Mouse (Mus musculus) CH12.LX (cell line): Measurements from ENCODE around the gene Copa. TPM values are rescaled to one million over a fixed set of nuclear protein-coding genes. Genes with fewer than 3 reads are reported as not detected.

Source experiments
- DNase-seq: peaks from one replicate; pipeline ENCODE4 v3.0.0-alpha.2; 2013; ENCODE audit errors: extremely low read depth
- H3K27ac ChIP-seq: 2 replicates; pipeline ENCODE4 v1.5.1; 2012; ENCODE audit warnings: low read depth, mild to moderate bottlenecking, control low read depth, moderate library complexity; ENCODE audit not compliant: insufficient read depth
- H3K27me3 ChIP-seq: replicated peaks from 2 replicates; pipeline ENCODE3; 2012; ENCODE audit warnings: inconsistent platforms
- H3K36me3 ChIP-seq, 2 experiments: replicated peaks in 1 of 2; 2 replicates each; pipeline versions ENCODE3 to v1.6.1; 2012; ENCODE audit warnings: inconsistent platforms in 1 of 2, low read length in 1 of 2, mild to moderate bottlenecking in 1 of 2, mixed read lengths in 1 of 2, moderate library complexity in 1 of 2; ENCODE audit not compliant: control insufficient read depth in 1 of 2, insufficient read depth in 1 of 2
- H3K4me1 ChIP-seq, 2 experiments: 2 replicates each; pipeline ENCODE4 v1.6.1; 2012; ENCODE audit warnings: inconsistent platforms in 1 of 2, moderate library complexity in 1 of 2; ENCODE audit not compliant: insufficient read depth in 2 of 2, control insufficient read depth in 1 of 2
- H3K4me2 ChIP-seq: 2 replicates; pipeline ENCODE4 v1.6.1; 2012; ENCODE audit warnings: low read depth, mild to moderate bottlenecking, control low read depth; ENCODE audit not compliant: poor library complexity, insufficient read depth, severe bottlenecking
- H3K4me3 ChIP-seq, 3 experiments: fragments of 150-350 bp in 1 of 3; sonication (generic) in 1 of 3; replicated peaks in 1 of 3; 2 replicates each; pipeline versions ENCODE3 to v1.5.1; 2011 to 2012; ENCODE audit warnings: low read depth in 2 of 3, low read length in 2 of 3, mild to moderate bottlenecking in 2 of 3, moderate library complexity in 2 of 3, control low read depth in 1 of 3, improper control_type of control experiment in 1 of 3, inconsistent platforms in 1 of 3, mixed read lengths in 1 of 3; ENCODE audit not compliant: poor library complexity in 1 of 3
- H3K79me2 ChIP-seq: replicated peaks from 2 replicates; pipeline ENCODE4 v1.6.1; 2012; ENCODE audit warnings: mild to moderate bottlenecking, moderate library complexity; ENCODE audit not compliant: control insufficient read depth, poor library complexity, insufficient read depth, severe bottlenecking; ENCODE audit errors: extremely low read depth
- H3K9ac ChIP-seq: 2 replicates; pipeline ENCODE4 v1.6.1; 2012; ENCODE audit warnings: low read depth, mild to moderate bottlenecking, control low read depth, moderate library complexity; ENCODE audit not compliant: insufficient read depth
- H3K9me3 ChIP-seq: replicated peaks from 2 replicates; pipeline ENCODE3; 2012; ENCODE audit warnings: low read length, inconsistent platforms, mixed read lengths
- BHLHE40 ChIP-seq: IDR thresholded peaks from 2 replicates; pipeline ENCODE4 v1.6.1; 2011; ENCODE audit warnings: mild to moderate bottlenecking, low read depth, low read length, improper control_type of control experiment
- CHD1 ChIP-seq: IDR thresholded peaks from 2 replicates; pipeline ENCODE4 v1.6.1; 2012; ENCODE audit warnings: low read depth, low read length, improper control_type of control experiment, inconsistent platforms
- CHD2 ChIP-seq: IDR thresholded peaks from 2 replicates; pipeline ENCODE4 v1.6.1; 2011; ENCODE audit warnings: low read length, improper control_type of control experiment
- E2F4 ChIP-seq: IDR thresholded peaks from 2 replicates; pipeline ENCODE4 v1.6.1; 2011; ENCODE audit warnings: low read depth, low read length, improper control_type of control experiment; ENCODE audit not compliant: insufficient replicate concordance
- ELF1 ChIP-seq: IDR thresholded peaks from 2 replicates; pipeline ENCODE4 v1.6.1; 2014; ENCODE audit warnings: low read depth, mild to moderate bottlenecking, inconsistent platforms, low read length, improper control_type of control experiment
- EP300 ChIP-seq: IDR thresholded peaks from 2 replicates; pipeline ENCODE4 v1.6.1; 2011; ENCODE audit warnings: low read length, improper control_type of control experiment
- ETS1 ChIP-seq: conservative IDR thresholded peaks from 2 replicates; pipeline ENCODE4 v1.6.1; 2012; ENCODE audit warnings: low read depth, mild to moderate bottlenecking, inconsistent platforms, low read length, improper control_type of control experiment, moderate library complexity
- GABPA ChIP-seq: IDR thresholded peaks from 2 replicates; pipeline ENCODE4 v1.6.1; 2012; ENCODE audit warnings: low read depth, low read length, improper control_type of control experiment, inconsistent platforms; ENCODE audit not compliant: insufficient replicate concordance
- HCFC1 ChIP-seq: IDR thresholded peaks from 2 replicates; pipeline ENCODE4 v1.6.1; 2012; ENCODE audit warnings: low read depth, mild to moderate bottlenecking, inconsistent platforms, low read length, improper control_type of control experiment
- IRF4 ChIP-seq: IDR thresholded peaks from 2 replicates; pipeline ENCODE4 v1.6.1; 2014; ENCODE audit warnings: low read depth, mild to moderate bottlenecking, inconsistent platforms, low read length, improper control_type of control experiment
- JUN ChIP-seq: IDR thresholded peaks from 2 replicates; pipeline ENCODE4 v1.6.1; 2011; ENCODE audit warnings: low read depth, mild to moderate bottlenecking, low read length, improper control_type of control experiment, moderate library complexity; ENCODE audit not compliant: insufficient read depth
- JUND ChIP-seq: conservative IDR thresholded peaks from 2 replicates; pipeline ENCODE4 v1.6.1; 2011; ENCODE audit warnings: low read depth, low read length, improper control_type of control experiment
- KAT2A ChIP-seq: IDR thresholded peaks from 2 replicates; pipeline ENCODE4 v1.6.1; 2012; ENCODE audit warnings: low read length, improper control_type of control experiment, inconsistent platforms; ENCODE audit not compliant: insufficient replicate concordance
- MAFK ChIP-seq: IDR thresholded peaks from 2 replicates; pipeline ENCODE4 v1.6.1; 2011; ENCODE audit warnings: low read length, improper control_type of control experiment; ENCODE audit not compliant: insufficient replicate concordance
- MAX ChIP-seq: IDR thresholded peaks from 2 replicates; pipeline ENCODE4 v1.6.1; 2011; ENCODE audit warnings: low read length, improper control_type of control experiment
- MAZ ChIP-seq: IDR thresholded peaks from 2 replicates; pipeline ENCODE4 v1.6.1; 2012; ENCODE audit warnings: low read depth, mild to moderate bottlenecking, inconsistent platforms, low read length, improper control_type of control experiment, moderate library complexity
- MEF2A ChIP-seq: IDR thresholded peaks from 2 replicates; pipeline ENCODE4 v1.6.1; 2014; ENCODE audit warnings: low read depth, mild to moderate bottlenecking, inconsistent platforms, low read length, improper control_type of control experiment, borderline replicate concordance
- MXI1 ChIP-seq: IDR thresholded peaks from 2 replicates; pipeline ENCODE4 v1.6.1; 2011; ENCODE audit warnings: mild to moderate bottlenecking, low read depth, low read length, improper control_type of control experiment
- MYC ChIP-seq: IDR thresholded peaks from 2 replicates; pipeline ENCODE4 v1.6.1; 2011; ENCODE audit warnings: low read depth, mild to moderate bottlenecking, improper control_type of control experiment, low read length
- NELFE ChIP-seq: IDR thresholded peaks from 2 replicates; pipeline ENCODE4 v1.6.1; 2011; ENCODE audit warnings: low read depth, low read length, improper control_type of control experiment
- NRF1 ChIP-seq: IDR thresholded peaks from 2 replicates; pipeline ENCODE4 v1.6.1; 2014; ENCODE audit warnings: low read depth, mild to moderate bottlenecking, inconsistent platforms, low read length, improper control_type of control experiment, moderate library complexity
- PAX5 ChIP-seq: IDR thresholded peaks from 2 replicates; pipeline ENCODE4 v1.6.1; 2012; ENCODE audit warnings: low read length, inconsistent platforms, mixed read lengths
- POLR2A ChIP-seq: IDR thresholded peaks from 2 replicates; pipeline ENCODE4 v1.6.1; 2011; ENCODE audit warnings: low read depth, mild to moderate bottlenecking, improper control_type of control experiment, low read length
- POLR2AphosphoS2 ChIP-seq: IDR thresholded peaks from 2 replicates; pipeline ENCODE4 v1.6.1; 2011; ENCODE audit warnings: low read depth, low read length, improper control_type of control experiment
- RAD21 ChIP-seq: IDR thresholded peaks from 2 replicates; pipeline ENCODE4 v1.6.1; 2011; ENCODE audit warnings: low read depth, mild to moderate bottlenecking, low read length, improper control_type of control experiment, moderate library complexity
- RCOR1 ChIP-seq: conservative IDR thresholded peaks from 2 replicates; pipeline ENCODE4 v1.6.1; 2012; ENCODE audit warnings: low read depth, mild to moderate bottlenecking, inconsistent platforms, low read length, improper control_type of control experiment
- SIN3A ChIP-seq: IDR thresholded peaks from 2 replicates; pipeline ENCODE4 v1.6.1; 2012; ENCODE audit warnings: low read length, improper control_type of control experiment, inconsistent platforms
- SMC3 ChIP-seq: IDR thresholded peaks from 2 replicates; pipeline ENCODE4 v1.6.1; 2011; ENCODE audit warnings: low read depth, low read length, improper control_type of control experiment
- TBP ChIP-seq: conservative IDR thresholded peaks from 2 replicates; pipeline ENCODE4 v1.6.1; 2011; ENCODE audit warnings: low read depth, low read length, improper control_type of control experiment
- TCF12 ChIP-seq: IDR thresholded peaks from 2 replicates; pipeline ENCODE4 v1.6.1; 2014; ENCODE audit warnings: low read depth, mild to moderate bottlenecking, inconsistent platforms, low read length, improper control_type of control experiment
- UBTF ChIP-seq: IDR thresholded peaks from 2 replicates; pipeline ENCODE4 v1.6.1; 2012; ENCODE audit warnings: low read depth, mild to moderate bottlenecking, inconsistent platforms, low read length, improper control_type of control experiment, moderate library complexity
- USF1 ChIP-seq: IDR thresholded peaks from 2 replicates; pipeline ENCODE4 v1.6.1; 2014; ENCODE audit warnings: low read depth, mild to moderate bottlenecking, inconsistent platforms, low read length, improper control_type of control experiment
- ZC3H11A ChIP-seq: IDR thresholded peaks from 2 replicates; pipeline ENCODE4 v1.6.1; 2012; ENCODE audit warnings: low read depth, mild to moderate bottlenecking, inconsistent platforms, low read length, improper control_type of control experiment
- ZKSCAN1 ChIP-seq: IDR thresholded peaks from 2 replicates; pipeline ENCODE4 v1.6.1; 2012; ENCODE audit warnings: low read depth, inconsistent platforms, low read length, improper control_type of control experiment, borderline replicate concordance
- ZMIZ1 ChIP-seq: IDR thresholded peaks from 2 replicates; pipeline ENCODE4 v1.6.1; 2012; ENCODE audit warnings: low read depth, mild to moderate bottlenecking, inconsistent platforms, low read length, improper control_type of control experiment
- ZNF384 ChIP-seq: IDR thresholded peaks from 2 replicates; pipeline ENCODE4 v1.6.1; 2012; ENCODE audit warnings: low read depth, low read length, improper control_type of control experiment, inconsistent platforms
- dilution Hi-C: fragments of 300-500 bp; cut with MboI; formaldehyde crosslinking; loops from 2 replicates; pipeline ENCODE4 v1.14.3; 2020; ENCODE audit warnings: low sequenced_read_pairs; ENCODE audit not compliant: extremely low pct_unique_long_range_greater_than_20kb, extremely low pct_ligation_motif_present
- in situ Hi-C: fragments of 300-500 bp; cut with MboI; formaldehyde crosslinking; loops from 3 replicates; pipeline ENCODE4 v1.14.3; 2019; ENCODE audit warnings: low sequenced_read_pairs, low pct_ligation_motif_present, low pct_unique_long_range_greater_than_20kb, mixed read lengths
- polyA plus RNA-seq: library from polyadenylated mRNA; unstranded; fragments of >175 nt; gene quantifications from 2 replicates; pipeline ENCODE4 v1.2.1, GENCODE M21; 2012; ENCODE audit warnings: low read depth; ENCODE audit not compliant: insufficient read length
- total RNA-seq, 2 experiments: library from RNA; depleted of rRNA; stranded (reverse); fragments of 300-350 nt in 1 of 2; fragments of >200 nt in 1 of 2; gene quantifications; 2 replicates each; pipeline ENCODE4 v1.2.3; 2012 to 2014

The Copa gene
- total and polyA plus RNA-seq, 3 experiments = 157 to 165 (median 158) TPM

- no peak for TF ChIP-seq MXI1
- peak; percentile 18; the same call in 1 of the 2 replicates for TF ChIP-seq ZNF384
- TF ChIP-seq MEF2A = 0 out of 2 replicates have a peak, but pooled peaks have one; percentile 26
- no peak for TF ChIP-seq USF1
- TF ChIP-seq, all 38 proteins: peak for 6
Observed at GRCm38 (mm10) chr1:172143570-172143969, 61.2 kb downstream of the Copa start (continued).

GRCm38 (mm10) chr1:172147835-172148278, 65.5 kb downstream of the Copa start, which contains the start of gene Dcaf8:
Gene Dcaf8, plus strand, starts transcription at chr1:172148084.
- Histone ChIP-seq H3K4me1 (peaks cover 2 to 28% of the 10 kb centered on the region in 2 experiments; a peak in 3 of 4 replicates), H3K79me2 (peaks cover 28% of the 10 kb centered on the region), H3K4me2 (peak within 1 kb of the TSS; percentile 60)
- dilution Hi-C loops = no loop called here
- TF ChIP-seq RAD21 (no peak), RCOR1 (no peak), SMC3 (no peak), BHLHE40 (peak; percentile 52; the same call in 1 of the 2 replicates), PAX5 (no peak), TBP (peak; percentile 84), MAFK (no peak), MAZ (no peak), EP300 (no peak), HCFC1 (peak; percentile 87), MAX (peak; percentile 77), NELFE (peak; percentile 85), CHD1 (no peak), IRF4 (peak; percentile 54; the same call in 1 of the 2 replicates), POLR2A (peak; percentile 94), GABPA (no peak), UBTF (no peak; the same call in 1 of the 2 replicates), NRF1 (peak; percentile 97), SIN3A (no peak), MXI1 (no peak), CHD2 (peak; percentile 96), ZMIZ1 (peak; percentile 70), ETS1 (no peak), ZNF384 (no peak), TCF12 (peak; percentile 98), ELF1 (peak; percentile 42; the same call in 1 of the 2 replicates), E2F4 (no peak), KAT2A (peak; percentile 85; the same call in 1 of the 2 replicates), USF1 (no peak), POLR2AphosphoS2 (peak; percentile 92), JUN (no peak), ZC3H11A (no peak), JUND (no peak), MEF2A (peak; percentile 45; the same call in 1 of the 2 replicates), MYC (peak; percentile 82; the same call in 1 of the 2 replicates), ZKSCAN1 (no peak)
- TF ChIP-seq, all 38 proteins: peak for 16
- no peaks in the 10 kb centered on the region for H3K9me3 ChIP-seq
- peak within 1 kb of the TSS; percentile 77 for H3K27ac ChIP-seq
- peaks cover 15 to 28% of the 10 kb centered on the region in 2 experiments for H3K36me3 ChIP-seq
- H3K9ac ChIP-seq = peak within 1 kb of the TSS; percentile 99
- peak; percentile 96 for DNase-seq
- H3K27me3 ChIP-seq = no peaks in the 10 kb centered on the region
- H3K4me3 ChIP-seq = peak within 1 kb of the TSS; percentile 96 to 100 (median 96)
- in situ Hi-C loops = loop anchor here (5.0 kb wide), 1 partner anchor 164 kb away; no protein-coding TSS in a partner anchor
